Mouse (Mus musculus) forebrain, postnatal 0 days (tissue): ENCODE results near the gene Galnt17. TPM values are rescaled to one million over a fixed set of nuclear protein-coding genes. Genes with fewer than 3 reads are reported as not detected.

Source experiments
- ATAC-seq: fragments of 200-750 bp; cut with Nextera tagmentation; 2 replicates; pipeline ENCODE4 v1.8.0; 2017; ENCODE audit warnings: mild to moderate bottlenecking, moderate library complexity
- DNase-seq: peaks from one replicate; pipeline ENCODE4 v3.0.0-alpha.2; 2015
- H3K27ac ChIP-seq: fragments of 300-500 bp; sonication (generic); 2 replicates; pipeline ENCODE4 v1.5.1; 2014; ENCODE audit warnings: low read depth, mild to moderate bottlenecking, antibody characterized with exemption, low read length, moderate library complexity, mixed read lengths
- H3K27me3 ChIP-seq: fragments of 300-500 bp; sonication (generic); 2 replicates; pipeline ENCODE4 v1.6.1; 2014; ENCODE audit warnings: mild to moderate bottlenecking, low read length, mixed read lengths; ENCODE audit not compliant: insufficient read depth
- H3K36me3 ChIP-seq: fragments of 300-500 bp; sonication (generic); 2 replicates; pipeline ENCODE4 v1.6.1; 2014; ENCODE audit warnings: mild to moderate bottlenecking, moderate library complexity; ENCODE audit not compliant: insufficient read depth
- H3K4me1 ChIP-seq: fragments of 300-500 bp; sonication (generic); 2 replicates; pipeline ENCODE4 v1.6.1; 2014; ENCODE audit warnings: antibody characterized with exemption; ENCODE audit not compliant: insufficient read depth
- H3K4me2 ChIP-seq: fragments of 300-500 bp; sonication (generic); 2 replicates; pipeline ENCODE4 v1.6.1; 2014; ENCODE audit warnings: low read depth, mild to moderate bottlenecking, moderate library complexity
- H3K4me3 ChIP-seq: fragments of 300-500 bp; sonication (generic); 2 replicates; pipeline ENCODE4 v1.5.1; 2014; ENCODE audit warnings: low read depth, low read length, mixed read lengths
- H3K9ac ChIP-seq: fragments of 300-500 bp; sonication (generic); 2 replicates; pipeline ENCODE4 v1.6.1; 2014; ENCODE audit warnings: mild to moderate bottlenecking
- H3K9me3 ChIP-seq: fragments of 300-500 bp; sonication (generic); 2 replicates; pipeline ENCODE4 v1.6.1; 2016; ENCODE audit warnings: low read length
- CTCF ChIP-seq: sonication (generic); IDR thresholded peaks from 2 replicates; pipeline ENCODE4 v1.5.1; 2016; ENCODE audit warnings: antibody characterized with exemption, control low read depth, low read depth
- WGBS: fragments of 180-500 bp; shearing (Covaris S2); extraction: QIAGEN DNeasy Blood & Tissue Kit; methylation state at CpG from one replicate; pipeline ENCODE4 v1.1.7; 2014; 5-methylcytosine and 5-hydroxymethylcytosine counted together
- polyA plus RNA-seq: library from polyadenylated mRNA; unstranded; fragments of >200 nt; fragmentation: Nextera tagmentation; extraction: Ambion mirVana; gene quantifications from 2 replicates; pipeline ENCODE4 v1.2.1, GENCODE M21; 2015
- total RNA-seq: library from RNA; depleted of rRNA; stranded (reverse); fragments of >200 nt; gene quantifications from 2 replicates; pipeline ENCODE4 v1.2.3, GENCODE M21; 2014

The Galnt17 gene
- total and polyA plus RNA-seq, 2 experiments from 2014 or later: 5.2 to 20.2 TPM

DNA sequence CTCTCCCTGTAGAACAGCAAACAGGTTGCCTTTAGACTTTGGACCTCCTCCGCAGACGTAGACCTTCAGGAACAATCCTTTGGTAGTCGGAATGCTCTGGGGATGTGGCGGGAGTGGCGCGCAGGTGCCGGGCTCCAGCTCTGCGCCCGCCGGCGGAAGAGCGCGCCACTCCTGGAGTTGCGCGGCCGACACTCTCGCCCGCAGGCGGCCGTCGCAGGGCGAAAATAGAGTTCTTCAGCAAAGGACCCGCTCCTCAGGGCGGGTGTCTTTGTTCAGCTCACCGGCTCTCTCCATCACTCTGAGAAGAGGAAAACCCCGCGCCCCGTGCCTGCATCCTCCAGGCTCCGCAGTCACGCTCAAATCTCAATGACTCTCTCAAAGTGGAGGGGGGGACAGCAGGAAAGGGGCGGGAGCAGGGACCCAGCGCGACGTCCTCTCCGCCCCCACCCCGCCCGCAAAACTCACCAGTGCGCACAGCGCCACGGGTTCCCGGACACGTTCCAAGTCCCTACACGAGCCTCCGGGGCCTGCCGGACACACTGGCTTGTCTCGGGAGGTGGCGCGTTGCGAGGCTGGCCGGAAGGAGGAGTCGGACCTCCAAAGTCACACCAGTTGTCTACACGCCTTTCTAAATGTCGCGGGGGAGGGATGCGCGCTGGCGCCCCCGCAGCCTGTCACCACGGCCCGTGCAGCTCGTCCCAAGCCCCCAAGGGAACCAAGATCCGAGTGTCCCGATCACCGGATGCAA lies 1.2 kb downstream of the Galnt17 start:
- TF ChIP-seq CTCF: no peak
- H3K27me3 ChIP-seq: no peaks in the 10 kb centered on the region
- H3K4me3 ChIP-seq: peak overlapping the region; percentile 69
- peaks cover 4% of the 10 kb centered on the region; the same call in 1 of the 2 replicates for H3K4me1 ChIP-seq
- peak overlapping the region; percentile 72 for H3K9ac ChIP-seq
- WGBS: 1% methylated on average over 64 of the region's 64 CpGs
- no peaks in the 10 kb centered on the region for H3K9me3 ChIP-seq
- peak; percentile 62 for DNase-seq
- peak overlapping the region; percentile 84 for H3K27ac ChIP-seq
- peak overlapping the region; percentile 84 for H3K4me2 ChIP-seq
- H3K36me3 ChIP-seq: no peaks in the 10 kb centered on the region
- peak; percentile 60 for ATAC-seq

GRCm38 (mm10) chr5:131306321-131306907 lies 1.9 kb downstream of the Galnt17 start:
- Histone ChIP-seq H3K4me1 (peaks cover 4% of the 10 kb centered on the region; the same call in 1 of the 2 replicates), H3K9ac (peak overlapping the region; percentile 72), H3K27ac (peak overlapping the region; percentile 84; the same call in 1 of the 2 replicates), H3K27me3 (no peaks in the 10 kb centered on the region), H3K4me3 (peak overlapping the region; percentile 69), H3K9me3 (no peaks in the 10 kb centered on the region), H3K4me2 (peak overlapping the region; percentile 84), H3K36me3 (no peaks in the 10 kb centered on the region)
- TF ChIP-seq CTCF: no peak
- under 1% methylated on average over 39 of the region's 39 CpGs for WGBS
- peak; percentile 26 for DNase-seq
- no peak for ATAC-seq

DNA sequence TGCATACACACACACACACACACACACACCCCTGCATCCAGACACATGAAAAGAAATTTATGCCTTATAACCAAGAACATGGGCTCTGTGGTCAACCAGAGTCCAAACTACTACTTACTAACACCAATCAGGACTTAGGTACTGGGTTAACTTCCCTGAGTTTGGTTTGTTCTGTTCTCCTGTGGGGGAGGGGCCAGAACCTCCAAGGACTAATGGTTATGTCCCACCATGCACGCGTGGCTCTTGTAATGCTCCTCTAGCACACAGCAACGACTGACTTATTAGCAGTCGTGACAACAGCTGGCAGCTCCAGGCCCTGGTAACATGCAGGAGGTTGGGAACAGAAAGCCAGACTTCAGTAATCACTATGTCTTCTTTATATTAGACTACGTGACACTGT lies 3.1 kb downstream of the Galnt17 start:
- Histone ChIP-seq H3K9me3 (no peaks in the 10 kb centered on the region), H3K9ac (no peak overlapping the region)

DNA sequence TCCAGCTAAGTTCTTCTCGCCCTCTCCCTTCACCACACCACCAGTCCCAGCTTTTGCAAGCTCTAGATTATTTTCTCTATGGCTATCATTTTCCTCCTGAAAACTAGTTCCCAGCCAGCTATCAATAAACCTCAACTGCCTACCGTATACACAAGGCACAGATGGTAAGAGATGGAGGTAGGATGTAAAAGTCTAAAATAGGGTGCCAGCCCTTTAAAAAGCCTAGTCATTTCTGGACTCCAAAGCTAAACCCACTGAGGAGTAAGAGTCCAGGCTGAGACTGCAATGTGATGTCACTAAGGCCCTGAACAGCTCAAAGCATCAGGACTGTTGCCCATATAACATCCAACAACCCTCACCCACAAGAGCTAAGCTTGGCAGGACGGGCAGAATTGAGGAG lies 6.8 kb downstream of the Galnt17 start:
- Histone ChIP-seq H3K27me3 (no peaks in the 10 kb centered on the region), H3K36me3 (no peaks in the 10 kb centered on the region), H3K9me3 (no peaks in the 10 kb centered on the region), H3K9ac (no peak overlapping the region), H3K4me3 (no peak overlapping the region), H3K4me2 (no peak overlapping the region), H3K4me1 (peaks cover 4% of the 10 kb centered on the region; the same call in 1 of the 2 replicates), H3K27ac (no peak overlapping the region)
- no peak for TF ChIP-seq CTCF
- WGBS: 86% methylated on average over 3 of the region's 3 CpGs
- DNase-seq (no peak), ATAC-seq (no peak)

More for the DNA sequence above, 3.1 kb downstream of the Galnt17 start:
- Histone ChIP-seq H3K27ac (no peak overlapping the region), H3K36me3 (no peaks in the 10 kb centered on the region), H3K27me3 (no peaks in the 10 kb centered on the region), H3K4me3 (peak overlapping the region; percentile 69), H3K4me1 (peaks cover 4% of the 10 kb centered on the region; the same call in 1 of the 2 replicates), H3K4me2 (peak overlapping the region; percentile 84)
- WGBS: 48% methylated on average over 5 of the region's 5 CpGs
- ATAC-seq (no peak), DNase-seq (no peak)
- no peak for TF ChIP-seq CTCF

DNA sequence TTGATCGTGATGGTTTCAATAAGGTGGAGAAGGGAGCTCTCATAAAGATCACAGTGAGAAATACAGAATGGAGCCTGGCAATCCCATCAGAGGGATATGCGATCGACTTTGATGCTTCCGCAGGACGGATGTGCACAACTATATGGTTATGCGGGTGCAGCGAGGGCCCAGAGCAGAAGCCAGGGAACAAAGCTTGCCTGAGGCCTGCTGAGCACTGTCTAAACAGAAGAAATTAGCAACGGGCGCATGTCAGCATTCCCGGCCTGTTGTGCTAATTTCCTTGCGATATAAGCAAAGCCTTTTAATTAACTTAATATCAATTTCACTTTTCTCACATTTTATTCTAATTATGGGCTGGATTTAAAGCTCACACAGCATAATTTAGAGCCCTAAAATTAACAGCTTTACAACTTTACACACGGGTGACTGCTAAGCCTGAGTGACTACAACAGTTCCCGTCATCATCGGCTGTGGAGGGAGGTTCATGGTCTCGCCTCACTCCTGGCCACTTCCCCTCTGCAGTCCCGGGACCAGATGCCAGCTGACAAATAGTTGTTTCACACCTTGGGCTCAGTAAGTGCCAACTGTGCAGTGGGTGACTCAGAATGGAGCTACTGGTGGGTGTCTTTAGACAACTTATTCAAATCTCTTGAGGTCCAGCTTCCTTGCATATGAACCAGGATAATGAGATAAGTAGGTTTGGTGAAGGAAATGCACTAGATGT lies 14.4 kb downstream of the Galnt17 start:
- ATAC-seq (no peak), DNase-seq (no peak)

DNA sequence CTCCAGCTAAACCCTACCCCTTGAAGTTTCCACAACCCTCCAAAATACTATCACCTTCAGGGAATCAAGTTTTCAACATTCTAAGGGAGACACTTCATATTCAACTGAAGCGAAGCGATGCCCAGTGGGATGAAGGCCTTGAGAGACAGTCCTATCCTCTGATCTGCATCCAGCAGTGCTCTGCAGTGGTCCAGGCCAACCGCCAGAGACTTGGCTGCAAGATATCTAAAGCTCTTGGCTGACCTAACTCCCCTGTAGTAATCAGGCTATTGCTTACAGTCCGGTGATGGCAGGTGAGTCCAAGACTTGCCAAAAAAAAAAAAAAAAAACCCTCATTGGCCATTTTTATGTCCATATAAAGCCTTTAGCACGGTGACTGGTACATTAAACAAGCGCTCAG lies 21.2 kb downstream of the Galnt17 start:
- TF ChIP-seq CTCF: no peak
- WGBS: 83% methylated on average over 6 of the region's 6 CpGs
- H3K4me1 ChIP-seq: no peaks in the 10 kb centered on the region

More for the DNA sequence above, 14.4 kb downstream of the Galnt17 start:
- H3K4me3 ChIP-seq: no peak overlapping the region
- H3K9ac ChIP-seq: no peak overlapping the region
- H3K36me3 ChIP-seq: no peaks in the 10 kb centered on the region
- no peaks in the 10 kb centered on the region for H3K27me3 ChIP-seq
- H3K4me2 ChIP-seq: no peak overlapping the region
- no peak for TF ChIP-seq CTCF
- no peaks in the 10 kb centered on the region for H3K9me3 ChIP-seq
- H3K4me1 ChIP-seq: no peaks in the 10 kb centered on the region
- no peak overlapping the region for H3K27ac ChIP-seq
- 53% methylated on average over 16 of the region's 16 CpGs for WGBS

GRCm38 (mm10) chr5:131286680-131287079 lies 21.6 kb downstream of the Galnt17 start:
- no peak for DNase-seq
- no peak overlapping the region for H3K27ac ChIP-seq
- H3K36me3 ChIP-seq: no peaks in the 10 kb centered on the region
- TF ChIP-seq CTCF: no peak
- H3K27me3 ChIP-seq: no peaks in the 10 kb centered on the region
- no peaks in the 10 kb centered on the region for H3K4me1 ChIP-seq
- no peaks in the 10 kb centered on the region for H3K9me3 ChIP-seq
- H3K4me2 ChIP-seq: no peak overlapping the region
- WGBS: 92% methylated on average over 2 of the region's 2 CpGs
- no peak for ATAC-seq
- no peak overlapping the region for H3K4me3 ChIP-seq
- no peak overlapping the region for H3K9ac ChIP-seq

More for the DNA sequence above, 21.2 kb downstream of the Galnt17 start:
- Histone ChIP-seq H3K4me3 (no peak overlapping the region), H3K27ac (no peak overlapping the region), H3K9me3 (no peaks in the 10 kb centered on the region), H3K9ac (no peak overlapping the region), H3K36me3 (no peaks in the 10 kb centered on the region), H3K4me2 (no peak overlapping the region), H3K27me3 (no peaks in the 10 kb centered on the region)
- no peak for DNase-seq
- ATAC-seq: no peak
